Mouse (Mus musculus) limb, embryonic 14.5 days (tissue): ENCODE results near the gene Efna4. TPM values are rescaled to one million over a fixed set of nuclear protein-coding genes. Genes with fewer than 3 reads are reported as not detected.

Source experiments
- ATAC-seq: fragments of 200-750 bp; cut with Nextera tagmentation; 2 replicates; pipeline ENCODE4 v1.8.0; 2017; ENCODE audit warnings: low read depth, moderate number of reproducible peaks, moderate TSS enrichment; ENCODE audit not compliant: low FRiP score
- DNase-seq: peaks from one replicate; pipeline ENCODE4 v3.0.0-alpha.2; 2015; ENCODE audit warnings: low spot score
- H3K27ac ChIP-seq: fragments of 300-500 bp; sonication (generic); replicated peaks from 2 replicates; pipeline ENCODE4 v1.5.1; 2014; ENCODE audit warnings: low read depth, mild to moderate bottlenecking, low read length, moderate library complexity, mixed read lengths
- H3K27me3 ChIP-seq: fragments of 300-500 bp; sonication (generic); 2 replicates; pipeline ENCODE4 v1.6.1; 2014; ENCODE audit warnings: low read length, mixed read lengths; ENCODE audit not compliant: control insufficient read depth, insufficient read depth
- H3K36me3 ChIP-seq: fragments of 300-500 bp; sonication (generic); 2 replicates; pipeline ENCODE4 v1.6.1; 2014; ENCODE audit warnings: mild to moderate bottlenecking, low read length, moderate library complexity, mixed read lengths; ENCODE audit not compliant: control insufficient read depth, insufficient read depth
- H3K4me1 ChIP-seq: fragments of 300-500 bp; sonication (generic); 2 replicates; pipeline ENCODE4 v1.6.1; 2014; ENCODE audit warnings: antibody characterized with exemption, low read length, mixed read lengths; ENCODE audit not compliant: control insufficient read depth, insufficient read depth
- H3K4me2 ChIP-seq: fragments of 300-500 bp; sonication (generic); replicated peaks from 2 replicates; pipeline ENCODE4 v1.6.1; 2014; ENCODE audit warnings: low read depth, mild to moderate bottlenecking, low read length, moderate library complexity; ENCODE audit not compliant: severe bottlenecking
- H3K4me3 ChIP-seq: fragments of 300-500 bp; sonication (generic); replicated peaks from 2 replicates; pipeline ENCODE4 v1.5.1; 2014; ENCODE audit warnings: low read length
- H3K9ac ChIP-seq: fragments of 300-500 bp; sonication (generic); 2 replicates; pipeline ENCODE4 v1.6.1; 2014; ENCODE audit warnings: mild to moderate bottlenecking, low read depth, low read length, moderate library complexity; ENCODE audit not compliant: severe bottlenecking
- H3K9me3 ChIP-seq: fragments of 300-500 bp; sonication (generic); 2 replicates; pipeline ENCODE4 v1.6.1; 2016; ENCODE audit warnings: low read length; ENCODE audit not compliant: control insufficient read depth
- POLR2A ChIP-seq: fragments of 200-500 bp; IDR thresholded peaks from 2 replicates; pipeline ENCODE4 v1.8.0; 2012; ENCODE audit warnings: inconsistent platforms, mild to moderate bottlenecking, moderate library complexity, borderline replicate concordance; ENCODE audit not compliant: insufficient read depth, insufficient read length; ENCODE audit errors: extremely low read depth
- WGBS: fragments of 180-500 bp; shearing (Covaris S2); extraction: QIAGEN DNeasy Blood & Tissue Kit; methylation state at CpG from one replicate; pipeline ENCODE4 v1.1.7; 2014; 5-methylcytosine and 5-hydroxymethylcytosine counted together
- polyA plus RNA-seq, 2 experiments: library from polyadenylated mRNA; depleted of rRNA in 1 of 2; stranded (reverse) in 1 of 2; unstranded in 1 of 2; fragments of >200 nt; fragmentation: Nextera tagmentation in 1 of 2; extraction: Ambion mirVana in 1 of 2; gene quantifications; 2 replicates each; pipeline versions ENCODE4 v1.2.1 to v1.2.3; 2012 to 2014

The Efna4 gene
- 56.5 and 67.1 TPM in 2 replicates for polyA plus RNA-seq (2012; rRNA removed)
- 32.0 and 34.2 TPM in 2 replicates for polyA plus RNA-seq (2014; fragmentation: Nextera tagmentation; extraction: Ambion mirVana)

DNA sequence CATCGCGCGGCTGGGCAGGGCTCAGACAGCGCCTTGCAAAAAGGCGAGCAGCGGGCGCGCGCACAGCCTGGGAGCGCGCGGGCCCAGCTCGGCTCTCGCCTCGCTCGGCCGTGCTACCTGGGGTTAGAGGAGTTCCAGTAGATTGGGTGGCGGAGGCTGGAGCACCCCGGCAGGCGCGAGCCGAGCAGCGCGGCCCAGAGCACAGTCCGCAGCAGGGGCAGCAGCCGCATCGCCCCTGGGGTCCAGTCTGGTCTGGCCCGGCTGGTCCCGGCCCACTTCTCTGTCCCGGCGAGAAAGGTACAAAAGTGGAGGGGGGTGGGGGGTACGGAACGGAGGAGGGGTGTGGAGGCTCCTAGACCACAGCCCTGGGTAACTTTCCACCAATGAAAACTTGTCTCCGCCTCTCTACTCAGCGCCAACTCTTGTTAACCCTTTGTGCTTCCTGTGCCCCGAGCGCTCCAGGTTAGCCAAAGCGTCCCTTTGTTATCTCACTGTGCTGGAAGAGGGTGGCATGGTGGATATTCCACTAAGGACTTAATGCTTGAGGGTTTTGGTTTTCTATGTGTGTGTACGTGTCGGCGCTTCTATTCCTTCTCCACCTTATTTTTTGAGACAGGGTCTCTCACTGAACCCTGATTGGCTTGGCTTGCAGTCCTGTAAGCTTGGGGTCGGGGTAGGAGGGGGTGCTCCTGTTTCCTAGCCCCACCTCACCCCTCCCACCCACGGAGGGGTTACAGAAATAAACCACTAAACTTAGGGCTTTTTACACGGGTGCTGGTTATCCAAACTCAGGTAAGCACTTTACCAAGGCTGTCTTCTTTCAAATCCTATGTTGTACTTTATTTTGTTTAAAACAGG lies at the start of gene Efna4:
Gene Efna4, minus strand, starts transcription at position 308 of the 858 bp plus-strand sequence.
- ATAC-seq (peak; percentile 94), DNase-seq (peak; percentile 94)
- 5% methylated on average over 39 of the region's 44 CpGs for WGBS
- Histone ChIP-seq H3K4me3 (peak within 1 kb of the TSS; percentile 87), H3K27ac (peak within 1 kb of the TSS; percentile 92), H3K27me3 (no peaks in the 10 kb centered on the region), H3K4me2 (peak within 1 kb of the TSS; percentile 75), H3K36me3 (peaks cover 34% of the 10 kb centered on the region), H3K9me3 (no peaks in the 10 kb centered on the region), H3K9ac (peak within 1 kb of the TSS; percentile 94), H3K4me1 (peaks cover 32% of the 10 kb centered on the region)
- TF ChIP-seq POLR2A: peak; percentile 60; the same call in 1 of the 2 replicates

DNA sequence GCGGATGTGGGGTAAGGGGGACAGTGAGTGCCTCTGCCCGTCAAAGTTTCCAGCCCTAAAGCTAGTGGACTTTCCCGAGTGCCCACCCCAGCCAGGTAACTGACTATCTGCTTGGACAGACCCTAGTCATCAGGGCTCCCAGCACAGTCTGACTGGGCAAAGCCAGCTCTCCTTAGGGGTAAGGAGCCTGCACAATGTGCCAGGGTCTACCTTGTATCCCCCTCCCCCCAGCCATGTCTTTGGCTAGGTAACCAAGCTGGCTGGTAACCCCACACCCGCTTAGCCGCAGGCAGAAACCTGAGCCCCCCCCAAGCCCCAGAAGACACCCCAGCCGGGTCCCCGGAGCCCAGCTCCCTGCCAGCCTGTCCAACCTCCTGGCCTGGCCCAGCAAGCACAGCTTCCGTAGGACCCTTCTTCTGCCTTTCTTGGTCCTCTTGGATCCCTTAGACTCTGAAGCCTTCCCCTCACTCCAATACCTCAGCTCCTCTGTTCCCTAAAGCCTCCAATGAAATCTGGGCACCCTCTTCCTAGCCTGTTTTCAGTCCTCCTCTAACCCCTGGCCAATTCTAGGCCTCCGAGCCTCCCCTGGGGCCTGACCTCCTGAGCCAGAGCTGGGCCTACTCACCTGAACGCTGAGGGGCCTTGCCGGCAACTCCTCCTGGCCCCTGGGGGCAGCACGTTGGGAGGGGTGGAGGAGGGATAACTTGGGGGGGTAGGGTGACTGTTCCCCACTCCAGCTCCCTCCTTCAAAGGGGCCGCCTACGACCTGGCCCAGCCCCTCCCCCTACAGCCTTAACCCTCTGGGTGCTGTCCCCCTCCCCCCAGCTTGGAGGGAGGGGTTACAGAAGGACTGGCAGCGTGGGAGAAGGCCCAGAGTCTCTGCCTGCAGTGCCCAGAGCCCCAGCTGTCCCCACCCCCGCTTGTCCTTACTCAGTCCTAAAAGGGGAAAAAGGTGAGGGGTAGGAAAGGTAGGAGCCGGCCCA lies 48.9 kb upstream of the Efna4 start:
- Histone ChIP-seq H3K27ac (no peak overlapping the region), H3K4me3 (no peak overlapping the region), H3K4me2 (0 out of 2 replicates have a peak overlapping the region, but pooled peaks have one; percentile 2), H3K9ac (no peak overlapping the region), H3K4me1 (peaks cover 20% of the 10 kb centered on the region), H3K9me3 (no peaks in the 10 kb centered on the region), H3K27me3 (no peaks in the 10 kb centered on the region), H3K36me3 (no peaks in the 10 kb centered on the region)
- 60% methylated on average over 17 of the region's 17 CpGs for WGBS
- no peak for TF ChIP-seq POLR2A
- no peak for DNase-seq
- no peak for ATAC-seq

DNA sequence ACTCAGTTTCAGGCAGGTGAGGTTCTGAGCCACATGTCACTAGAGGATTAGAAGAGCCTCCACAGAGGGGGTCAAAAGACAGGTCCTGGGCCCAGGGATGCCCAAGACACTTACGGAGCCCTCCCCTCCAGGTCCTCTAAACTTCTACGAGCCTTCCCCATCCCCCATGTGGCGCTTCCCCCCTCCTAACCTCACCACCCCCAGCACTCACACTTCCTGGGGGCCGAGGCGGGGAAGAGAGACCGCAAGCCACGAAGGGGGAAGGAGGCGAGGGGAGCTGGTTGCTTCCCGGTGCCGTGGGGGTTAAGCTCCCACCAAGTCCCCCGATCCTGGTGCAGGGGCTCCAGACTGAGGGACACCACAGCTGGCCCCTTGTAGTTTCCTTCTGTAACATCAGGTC lies 47.6 kb upstream of the Efna4 start:
- ATAC-seq: no peak
- no peaks in the 10 kb centered on the region for H3K9me3 ChIP-seq
- no peak overlapping the region for H3K4me2 ChIP-seq
- H3K36me3 ChIP-seq: no peaks in the 10 kb centered on the region
- peaks cover 8% of the 10 kb centered on the region for H3K4me1 ChIP-seq
- DNase-seq: no peak
- H3K27me3 ChIP-seq: no peaks in the 10 kb centered on the region
- H3K4me3 ChIP-seq: no peak overlapping the region
- no peak for TF ChIP-seq POLR2A
- no peak overlapping the region for H3K27ac ChIP-seq
- H3K9ac ChIP-seq: 0 out of 2 replicates have a peak overlapping the region, but pooled peaks have one; percentile 1
- 54% methylated on average over 7 of the region's 11 CpGs for WGBS

DNA sequence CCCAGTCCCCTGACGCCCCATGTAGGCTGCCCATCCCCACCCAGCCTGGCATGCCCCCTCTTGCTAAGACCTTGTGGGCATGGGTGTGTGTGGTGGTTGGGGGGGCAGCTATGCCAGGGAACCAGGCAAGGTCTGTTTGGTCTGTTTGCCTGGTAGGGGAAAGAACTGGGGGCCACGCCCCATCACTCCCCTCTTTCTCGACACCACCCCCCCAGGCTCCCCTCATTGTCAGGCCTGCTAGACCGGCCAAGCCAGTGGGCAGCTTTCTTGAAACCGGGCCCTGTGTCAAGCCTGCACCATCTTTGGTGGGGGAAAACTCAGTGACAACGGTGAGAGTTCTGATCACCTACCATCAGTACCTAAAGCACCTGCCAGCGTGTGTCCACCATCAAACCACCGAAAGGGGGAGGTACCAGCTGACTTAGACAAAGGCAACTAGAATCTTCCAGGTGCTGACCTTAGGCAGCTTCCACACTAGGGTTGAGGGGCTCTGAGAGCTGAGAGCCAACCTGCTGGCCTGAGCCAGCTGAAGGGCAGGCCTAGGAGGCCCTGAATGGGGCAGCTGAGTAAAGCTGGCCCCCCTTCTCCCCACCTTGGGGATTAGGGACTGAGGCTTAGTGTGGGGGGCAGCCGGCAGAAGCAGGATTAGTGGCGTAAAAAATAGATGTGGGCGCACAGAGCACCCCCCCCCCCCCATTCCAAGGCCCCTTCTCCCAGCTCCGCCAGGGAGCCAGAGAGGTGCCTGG lies 46.7 kb upstream of the Efna4 start:
- no peak for ATAC-seq

More for the DNA sequence above, 46.7 kb upstream of the Efna4 start:
- no peak overlapping the region for H3K9ac ChIP-seq
- no peak overlapping the region for H3K27ac ChIP-seq
- DNase-seq: no peak
- no peak overlapping the region for H3K4me3 ChIP-seq
- no peak for TF ChIP-seq POLR2A
- peaks cover 8% of the 10 kb centered on the region for H3K4me1 ChIP-seq
- H3K36me3 ChIP-seq: no peaks in the 10 kb centered on the region
- H3K27me3 ChIP-seq: no peaks in the 10 kb centered on the region
- no peak overlapping the region for H3K4me2 ChIP-seq
- 63% methylated on average over 11 of the region's 12 CpGs for WGBS
- no peaks in the 10 kb centered on the region for H3K9me3 ChIP-seq
